Mouse (Mus musculus): ENCODE data around the gene a. TPM values are rescaled to one million over a fixed set of nuclear protein-coding genes. Genes with fewer than 3 reads are reported as not detected.

a gene
- total RNA-seq, 2 experiments from 2014 or later, result not detected

DNA sequence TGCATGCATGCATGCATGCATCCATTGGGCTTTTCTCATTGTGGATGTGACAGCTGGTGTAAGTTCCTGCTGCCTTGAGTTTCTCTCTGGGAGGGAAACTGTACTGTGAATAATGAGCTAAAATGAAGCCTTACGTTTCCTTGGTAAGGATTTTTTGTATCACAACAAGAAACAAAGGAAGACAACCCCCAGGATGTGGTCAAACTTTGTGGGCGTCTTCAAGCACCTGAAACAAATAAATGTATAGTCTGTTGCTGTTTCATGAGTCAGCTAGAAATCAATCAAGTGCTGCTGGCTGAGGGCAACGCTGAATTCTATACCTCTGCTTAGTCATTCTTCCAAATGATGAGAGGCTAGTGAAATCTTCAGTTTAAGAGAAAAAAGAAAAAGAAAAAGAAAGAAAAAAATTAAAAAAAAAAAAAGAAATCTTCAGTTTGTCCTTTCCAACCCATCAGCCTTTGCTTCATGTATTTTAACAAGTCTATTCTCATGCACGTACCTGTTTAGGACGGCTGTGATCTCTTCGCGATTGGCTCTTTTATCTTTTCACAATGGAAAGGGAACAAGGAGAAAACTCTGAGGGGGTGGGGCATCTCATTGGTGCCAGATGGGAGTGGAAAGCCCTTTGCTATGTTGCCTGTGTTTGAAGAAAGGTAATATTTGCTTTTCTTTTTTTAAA, 288.4 kb downstream of the a start:
- DNase-seq, result no peak
- intact Hi-C loops (cut with DNase I), result loop anchor here (5.0 to 10.0 kb wide), 3 partner anchors 88 to 305 kb away; partner anchors contain the start of gene Trp53inp2

- no peak for DNase-seq
- intact Hi-C loops (cut with DNase I), result loop anchor here (5.0 to 10.0 kb wide), 3 partner anchors 87 to 305 kb away; partner anchors contain the start of gene Trp53inp2
These were observed 289.0 kb downstream of the a start for GRCm38 (mm10) chr2:155080179-155080530.

- DNase-seq, result no peak
- intact Hi-C loops (cut with DNase I), result loop anchor here (5.0 to 10.0 kb wide), 3 partner anchors 86 to 304 kb away; partner anchors contain the start of gene Trp53inp2
These were observed 289.9 kb downstream of the a start for GRCm38 (mm10) chr2:155081056-155081455.

DNA sequence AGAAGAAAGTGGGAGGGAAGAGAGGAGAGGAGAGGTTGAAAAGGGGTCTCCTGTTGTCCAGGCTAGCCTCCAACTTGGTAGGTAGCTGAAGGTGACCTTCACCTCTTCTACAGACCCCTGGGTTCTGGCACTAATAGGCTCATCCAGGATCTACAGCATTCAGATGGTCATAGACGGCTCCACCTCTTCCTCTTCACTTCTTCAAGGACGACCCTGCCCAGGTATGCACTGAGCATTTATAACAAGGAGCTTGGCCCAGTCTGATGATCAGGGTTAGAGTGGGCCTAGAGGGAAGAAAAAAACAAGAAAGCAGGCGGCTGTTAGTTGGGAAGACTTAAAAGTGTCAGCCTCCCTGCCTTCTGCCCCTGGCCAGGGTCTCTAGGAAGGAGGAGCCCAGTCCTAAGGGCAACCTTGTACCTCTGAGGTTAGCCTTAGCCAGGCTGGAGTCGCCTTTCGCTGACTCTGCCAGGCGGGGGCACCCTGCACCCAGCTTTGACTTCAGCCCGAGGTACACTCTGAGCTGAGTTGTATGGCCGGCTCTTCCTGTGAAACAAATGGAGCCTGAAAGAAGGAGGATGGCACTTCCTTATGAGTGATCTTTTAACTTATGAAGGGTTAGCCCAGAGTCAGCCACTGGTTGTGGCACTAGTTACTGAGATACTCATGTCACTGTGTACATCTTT, 291.1 kb downstream of the a start:
- intact Hi-C loops (cut with DNase I), result loop anchor here (5.0 to 10.0 kb wide), 3 partner anchors 85 to 303 kb away; partner anchors contain the start of gene Trp53inp2
- DNase-seq, result peak; percentile 76 to 82

DNA sequence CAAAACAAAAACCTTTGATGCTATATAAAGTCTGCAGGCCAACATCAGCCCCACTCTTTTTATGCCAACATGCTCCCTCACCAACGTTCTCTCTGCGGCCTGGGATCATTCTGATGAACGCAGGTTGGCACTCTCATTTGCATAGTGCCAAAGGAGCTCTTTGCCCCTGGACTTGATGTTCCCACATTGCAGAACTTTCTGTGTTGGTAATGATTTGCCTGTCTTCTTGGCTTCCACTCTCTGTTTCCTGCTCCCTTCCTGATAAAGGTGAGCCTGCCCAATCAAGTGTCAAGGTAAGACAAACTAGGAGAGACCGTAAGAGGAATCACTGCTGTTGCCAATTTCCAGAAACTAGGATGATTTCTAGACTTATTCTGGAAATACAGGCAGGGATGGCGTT, 293.3 kb downstream of the a start:
- no peak for DNase-seq
- intact Hi-C loops (cut with DNase I), result loop anchor here (5.0 to 10.0 kb wide), 3 partner anchors 83 to 300 kb away; partner anchors contain the start of gene Trp53inp2

- DNase-seq, result peak in 1 of 2 experiments; percentile 16
- intact Hi-C loops (cut with DNase I), result loop anchor here (10.0 kb wide), 1 partner anchor 298 kb away; the partner anchor contains the start of gene Trp53inp2
These were observed 295.1 kb downstream of the a start for GRCm38 (mm10) chr2:155086328-155086727.

- DNase-seq, result no peak
- intact Hi-C loops (cut with DNase I), result loop anchor here (10.0 kb wide), 1 partner anchor 297 kb away; the partner anchor contains the start of gene Trp53inp2
These were observed 297.1 kb downstream of the a start for GRCm38 (mm10) chr2:155088264-155088663.

DNA sequence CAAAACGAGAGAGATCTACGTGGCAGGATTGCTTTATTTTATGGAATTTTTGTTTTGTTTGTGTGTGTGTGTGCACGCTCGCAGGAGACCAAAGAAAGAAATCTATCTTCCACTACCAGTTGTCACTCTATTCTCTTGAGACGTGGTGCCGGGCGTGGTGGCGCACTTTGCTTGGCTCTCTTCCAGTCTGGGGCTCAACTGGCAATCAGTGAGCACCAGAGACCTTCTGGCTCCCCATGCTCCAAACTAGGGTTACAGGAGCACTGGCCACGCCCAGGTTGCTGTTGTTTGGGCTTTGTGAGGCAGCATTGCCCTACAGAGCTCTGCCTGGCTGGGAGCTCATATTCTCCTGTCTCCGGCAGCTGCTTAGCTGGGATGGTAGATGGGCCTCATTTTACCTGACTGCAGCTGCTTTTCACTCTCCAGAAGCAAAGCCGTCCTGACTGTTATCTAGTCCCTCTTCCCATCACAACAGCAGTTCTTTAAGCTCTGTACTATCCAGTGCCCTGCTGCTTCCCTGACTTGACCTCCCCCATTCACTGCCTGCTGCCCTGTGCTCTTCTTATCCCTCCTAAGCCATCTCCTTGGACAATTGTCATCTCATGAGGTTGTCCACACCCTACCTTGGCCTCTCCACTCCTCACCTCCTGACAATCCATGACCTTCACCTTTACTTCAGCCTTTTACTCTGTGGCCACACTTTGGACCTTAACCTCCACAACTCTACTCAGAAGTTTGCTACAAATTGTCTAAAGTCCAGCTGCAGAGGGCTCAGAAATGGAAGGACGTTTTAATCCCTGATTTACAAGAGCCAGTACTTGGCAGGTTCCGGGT, 299.9 kb downstream of the a start:
- DNase-seq, result no peak
- intact Hi-C loops (cut with DNase I), result no loop called here

DNA sequence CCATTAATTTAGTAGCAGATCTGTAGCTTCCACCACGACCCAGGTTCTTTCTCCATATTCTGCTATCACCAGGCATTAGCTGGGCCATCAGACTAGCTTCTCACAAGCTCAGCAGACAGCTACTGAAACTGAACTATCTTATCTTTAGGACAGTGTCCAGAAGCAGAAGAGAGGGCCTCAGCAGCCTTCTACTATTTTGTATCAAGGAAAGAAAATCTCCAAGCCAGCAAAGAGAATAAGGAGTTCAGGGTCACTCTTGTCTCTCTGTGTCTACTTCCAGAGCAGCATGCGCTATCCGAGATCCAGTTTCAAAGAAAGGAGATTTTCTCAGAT, 300.5 kb downstream of the a start:
- DNase-seq, result no peak
- intact Hi-C loops (cut with DNase I), result no loop called here

- DNase-seq, result no peak
- intact Hi-C loops (cut with DNase I), result no loop called here
These were observed 302.2 kb downstream of the a start for GRCm38 (mm10) chr2:155093418-155093817.

DNA sequence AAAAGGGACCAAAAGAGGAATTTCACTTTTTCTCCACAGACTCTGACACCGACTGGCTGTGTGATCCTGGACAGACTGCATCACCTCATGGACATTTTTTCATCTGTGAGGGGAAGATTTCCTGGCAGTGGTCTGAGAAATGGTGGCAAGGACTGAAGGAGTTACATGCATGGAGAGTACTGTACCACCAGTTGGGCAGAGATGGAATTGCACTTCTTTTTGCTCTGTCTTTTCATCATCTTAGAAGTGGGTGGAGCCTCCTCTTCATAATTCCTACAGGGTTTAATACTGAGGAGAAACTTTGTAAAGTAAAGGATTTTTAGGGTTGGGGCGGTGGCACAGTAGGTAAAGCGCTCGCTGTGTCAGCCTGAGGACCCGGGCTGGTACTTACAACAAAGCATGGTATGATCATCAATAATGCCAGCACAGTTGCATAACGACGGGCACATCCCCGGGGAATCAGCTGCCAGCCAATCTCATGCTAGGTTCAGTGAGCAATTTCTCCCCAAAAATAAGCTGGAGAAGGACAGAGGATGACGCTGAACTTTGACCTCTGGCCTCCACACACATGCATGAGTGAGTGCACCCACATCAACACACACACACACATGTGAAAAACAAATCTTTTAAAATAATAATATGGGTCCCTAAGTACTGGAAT, 307.6 kb downstream of the a start:
- intact Hi-C loops (cut with DNase I), result no loop called here
- DNase-seq, result peak; percentile 8 to 15

- DNase-seq, result peak; percentile 21 to 29
- intact Hi-C loops (cut with DNase I), result no loop called here
These were observed 308.2 kb downstream of the a start for GRCm38 (mm10) chr2:155099421-155099820.

GRCm38 (mm10) chr2:155099994-155100795, 309.0 kb downstream of the a start:
- no peak for DNase-seq
- intact Hi-C loops (cut with DNase I), result no loop called here

Other genes with a start within 250 kb of the a start
- under 1 TPM; 0.38 to 0.40 TPM for gene 1700003F12Rik, start 244.3 kb upstream of the a start, total RNA-seq (2021)
- gene Actl10, start 239.6 kb upstream of the a start, total RNA-seq (2021), result under 1 TPM in 1 of 2 experiments, not detected in 1; 0.22 TPM
- gene Necab3, start 232.5 kb upstream of the a start, total RNA-seq (2021), result 1 to 10 TPM; 1.3 to 1.8 TPM
- 10 to 100 TPM; 10.2 to 10.4 TPM for gene E2f1, start 221.5 kb upstream of the a start, total RNA-seq (2021)
- 10 to 100 TPM; 25.7 to 26.8 TPM for gene Pxmp4, start 187.7 kb upstream of the a start, total RNA-seq (2021)
- gene Zfp341, start 178.1 kb upstream of the a start, total RNA-seq (2021), result 1 to 10 TPM; 2.2 to 2.9 TPM
- gene 4930519P11Rik, start 178.0 kb upstream of the a start, total RNA-seq (2021), result not detected
- gene Chmp4b, start 139.7 kb upstream of the a start, total RNA-seq (2021), result 100 to 1,000 TPM; 125 to 126 TPM
- gene Gm14214, start 21.4 kb upstream of the a start, total RNA-seq (2021), result not detected
- gene Raly, start 306 bp upstream of the a start, total RNA-seq (2021), result 100 to 1,000 TPM; 162 to 171 TPM
- 10 to 100 TPM; 69.8 to 70.5 TPM for gene Eif2s2, start 101.5 kb downstream of the a start, total RNA-seq (2021)
- under 1 TPM; 0.07 to 0.10 TPM for gene Gm14226, start 226.9 kb downstream of the a start, total RNA-seq (2021)

All from heart, postnatal 10 days (tissue).